Comparison of ENCODE assay signal across 8 mouse cellular contexts in genomic region chr2:174858011-174858834, GRCm38 (mm10).
DNase-seq lines count a peak whose midpoint lies in the region; ATAC-seq and TF ChIP-seq lines count a peak whose summit lies in the region.

No protein-coding gene starts in this region.

- peak; percentile 5 to 13 for DNase-seq in thymus, adult 18-20 months
- DNase-seq in thymus, postnatal 0 days (ENCODE audit: low spot score) = no peak
- DNase-seq in heart, adult 8-10 months (ENCODE audit: low spot score) = peak; percentile 88
- peak; percentile 85 for DNase-seq in kidney, adult 2 months
- peak; percentile 79 for DNase-seq in left cerebral cortex, postnatal 4 days
- DNase-seq in splenic B cell, adult 2 months (ENCODE audit: low read depth, low spot score) = peak; percentile 86

- WGBS in embryonic facial prominence, embryonic 12.5 days = 8% methylated on average over 15 of the region's 15 CpGs
- WGBS in kidney, adult 2 months = 13% methylated on average over 15 of the region's 15 CpGs
- whole genome bisulfite sequencing in midbrain, embryonic 16.5 days = 16% methylated on average over 15 of the region's 15 CpGs

- no peak for TF ChIP-seq POLR2A in kidney, adult 2 months (IDR thresholded peaks at IDR 0.05; ENCODE audit: low read depth, low read length)

- TF ChIP-seq CTCF in kidney, adult 2 months (conservative IDR thresholded peaks at IDR 0.05; ENCODE audit: insufficient read depth, insufficient read length, low read depth, low read length) = peak; percentile 71

- H3K9ac ChIP-seq in embryonic facial prominence, embryonic 12.5 days = 0 out of 2 replicates have a peak overlapping the region, but pooled peaks have one; percentile 15
- peak overlapping the region; percentile 58 for H3K9ac ChIP-seq in midbrain, embryonic 16.5 days (ENCODE audit: low read depth, low read length)

- no peak overlapping the region for H3K4me3 ChIP-seq in embryonic facial prominence, embryonic 12.5 days
- no peak overlapping the region for H3K4me3 ChIP-seq in kidney, adult 2 months (ENCODE audit: insufficient read depth, low read depth, low read length)
- H3K4me3 ChIP-seq in midbrain, embryonic 16.5 days (ENCODE audit: low read depth, low read length) = no peak overlapping the region

- peak; percentile 88 for ATAC-seq in embryonic facial prominence, embryonic 12.5 days (ENCODE audit: insufficient number of reproducible peaks, insufficient read depth, low FRiP score, low TSS enrichment)
- ATAC-seq in midbrain, embryonic 16.5 days = peak; percentile 85

- peak overlapping the region; percentile 32 for H3K4me2 ChIP-seq in embryonic facial prominence, embryonic 12.5 days (replicated peaks)
- peak overlapping the region; percentile 24; the same call in 1 of the 2 replicates for H3K4me2 ChIP-seq in midbrain, embryonic 16.5 days (ENCODE audit: low read length)

- H3K9me3 ChIP-seq in embryonic facial prominence, embryonic 12.5 days = no peaks in the 10 kb centered on the region
- H3K9me3 ChIP-seq in midbrain, embryonic 16.5 days (replicated peaks; ENCODE audit: control insufficient read depth, low read length, poor library complexity, severe bottlenecking) = no peaks in the 10 kb centered on the region

- H3K27me3 ChIP-seq in embryonic facial prominence, embryonic 12.5 days = no peaks in the 10 kb centered on the region
- H3K27me3 ChIP-seq in kidney, adult 2 months (replicated peaks; ENCODE audit: control insufficient read depth, insufficient read depth, low read length) = no peaks in the 10 kb centered on the region
- no peaks in the 10 kb centered on the region for H3K27me3 ChIP-seq in midbrain, embryonic 16.5 days (ENCODE audit: control insufficient read depth, insufficient read depth, low read depth, low read length)
- H3K27me3 ChIP-seq in splenic B cell, adult 2 months (ENCODE audit: control insufficient read depth, insufficient read depth, low read length, poor library complexity, severe bottlenecking) = no peaks in the 10 kb centered on the region

- H3K36me3 ChIP-seq in embryonic facial prominence, embryonic 12.5 days = no peaks in the 10 kb centered on the region
- H3K36me3 ChIP-seq in kidney, adult 2 months (ENCODE audit: control insufficient read depth, insufficient read depth, low read length) = no peaks in the 10 kb centered on the region
- no peaks in the 10 kb centered on the region for H3K36me3 ChIP-seq in midbrain, embryonic 16.5 days (ENCODE audit: control insufficient read depth, insufficient read depth, low read length)
- H3K36me3 ChIP-seq in splenic B cell, adult 2 months (ENCODE audit: control insufficient read depth, insufficient read depth, low read length, poor library complexity, severe bottlenecking) = no peaks in the 10 kb centered on the region

- peaks cover 27% of the 10 kb centered on the region for H3K4me1 ChIP-seq in embryonic facial prominence, embryonic 12.5 days
- H3K4me1 ChIP-seq in kidney, adult 2 months (ENCODE audit: control insufficient read depth, insufficient read depth, low read length) = no peaks in the 10 kb centered on the region
- peaks cover 13% of the 10 kb centered on the region for H3K4me1 ChIP-seq in midbrain, embryonic 16.5 days (ENCODE audit: control insufficient read depth, insufficient read depth, low read length)

- intact Hi-C loops in left cerebral cortex, postnatal 4 days (cut with DNase I) = loop anchor here (2.0 to 10.0 kb wide), 4 partner anchors 44 to 1271 kb away; partner anchors contain the start of gene Atp5e

- peak overlapping the region; percentile 98 for H3K27ac ChIP-seq in embryonic facial prominence, embryonic 12.5 days
- H3K27ac ChIP-seq in kidney, adult 2 months (ENCODE audit: insufficient read depth, low read depth, low read length) = peak overlapping the region; percentile 45
- peak overlapping the region; percentile 61 for H3K27ac ChIP-seq in midbrain, embryonic 16.5 days (ENCODE audit: low read length)

Comparison
In these comparisons a context has a peak if more than half of its experiments do, and no peak if none do; other contexts are left out.
1. H3K27ac ChIP-seq: peak in every context shown above with its lines; median percentile 98 in embryonic facial prominence, embryonic 12.5 days; 61 in midbrain, embryonic 16.5 days; 45 in kidney, adult 2 months.